Mouse (Mus musculus) adrenal gland, postnatal 10 days (tissue): ENCODE data around the gene Efcab12. TPM values are rescaled to one million over a fixed set of nuclear protein-coding genes. Genes with fewer than 3 reads are reported as not detected.
"Not testable (repeated sequence)": the region's sequence is repeated elsewhere in the genome, so short reads cannot be mapped to it uniquely, and the experiment has no call there.

Experiments
- DNase-seq: peaks from one replicate; pipeline ENCODE4 v3.0.0; 2021; ENCODE audit warnings: mixed read lengths
- long read RNA-seq, 2 experiments: library from polyadenylated mRNA; stranded (forward); transcript quantifications; one replicate each; pipeline ENCODE4 v2.0.0; 2021
- total RNA-seq, 2 experiments: library from RNA; stranded (reverse); gene quantifications; 2 replicates each; pipeline ENCODE4 v1.2.3; 2021

The Efcab12 gene
- under 1 TPM; 0.57 to 1.00 TPM for total RNA-seq
- long read RNA-seq, experiment 1 = 0 reads
- long read RNA-seq, experiment 2 = 0 reads

DNA sequence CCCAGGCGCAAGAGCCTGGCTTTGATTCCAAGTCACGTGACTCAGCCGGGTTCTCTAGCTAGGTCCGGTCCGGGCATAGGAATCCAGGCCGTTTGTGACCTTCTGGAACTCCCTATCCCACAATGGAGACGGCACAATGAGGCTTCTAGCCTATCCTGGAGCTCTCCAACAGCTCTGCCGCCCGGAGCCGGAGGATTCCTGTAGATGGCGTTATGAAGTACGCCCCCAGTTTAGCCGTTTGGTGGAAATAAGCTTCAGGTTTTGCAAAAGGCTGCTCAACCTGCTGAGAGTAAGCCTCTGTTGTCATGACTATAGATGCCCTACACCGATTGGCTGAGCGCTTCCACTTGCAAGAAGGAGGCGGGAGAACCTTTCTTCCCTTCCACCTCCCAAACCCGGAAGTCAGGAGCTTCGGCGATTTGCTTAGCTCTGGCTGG lies at the start of gene Efcab12:
Gene Efcab12, minus strand, starts transcription at position 252 of the 437 bp plus-strand sequence.
- peak; percentile 80 for DNase-seq

DNA sequence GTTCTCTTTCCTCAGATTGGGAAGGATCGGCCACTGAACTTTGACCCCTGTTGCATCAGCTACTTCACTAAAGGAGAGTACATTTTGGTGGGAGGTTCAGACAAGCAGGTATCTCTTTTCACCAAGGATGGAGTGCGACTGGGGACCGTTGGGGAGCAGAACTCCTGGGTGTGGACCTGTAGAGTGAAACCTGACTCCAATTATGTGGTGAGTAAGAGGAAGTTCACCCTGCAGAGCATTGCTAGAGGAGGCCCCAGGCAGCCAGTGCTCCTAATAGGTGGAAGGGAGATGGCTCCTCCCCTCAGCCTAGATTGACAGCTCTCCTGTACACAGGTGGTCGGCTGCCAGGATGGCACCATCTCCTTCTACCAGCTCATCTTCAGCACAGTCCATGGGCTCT lies 48.7 kb upstream of the Efcab12 start:
- DNase-seq = no peak

GRCm38 (mm10) chr6:115884018-115884417 lies 45.8 kb upstream of the Efcab12 start:
- peak; percentile 50 for DNase-seq

- DNase-seq = peak; percentile 57
Measured at GRCm38 (mm10) chr6:115880751-115881150, 42.5 kb upstream of the Efcab12 start.

GRCm38 (mm10) chr6:115879736-115880135 lies 41.5 kb upstream of the Efcab12 start:
- no peak for DNase-seq

DNA sequence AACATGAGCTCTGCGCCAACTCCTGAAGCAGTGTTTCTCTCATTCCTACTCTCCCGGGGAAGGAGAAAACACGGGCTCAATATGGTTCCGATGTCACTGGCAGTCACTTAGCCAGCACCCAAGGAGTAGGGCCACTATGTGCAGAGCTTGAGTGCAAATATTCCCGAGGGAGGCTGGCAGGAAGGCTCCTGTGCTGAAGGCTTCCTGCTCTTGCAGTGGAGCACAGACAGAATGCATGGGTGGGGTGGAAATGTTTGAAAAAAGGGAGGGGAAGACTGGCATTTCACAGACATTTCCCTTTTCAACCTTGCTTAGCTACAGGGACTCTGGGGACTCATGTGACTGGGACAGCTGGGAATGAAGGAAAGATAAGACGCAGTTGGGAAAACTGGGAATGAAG lies 40.5 kb upstream of the Efcab12 start:
- DNase-seq = no peak

DNA sequence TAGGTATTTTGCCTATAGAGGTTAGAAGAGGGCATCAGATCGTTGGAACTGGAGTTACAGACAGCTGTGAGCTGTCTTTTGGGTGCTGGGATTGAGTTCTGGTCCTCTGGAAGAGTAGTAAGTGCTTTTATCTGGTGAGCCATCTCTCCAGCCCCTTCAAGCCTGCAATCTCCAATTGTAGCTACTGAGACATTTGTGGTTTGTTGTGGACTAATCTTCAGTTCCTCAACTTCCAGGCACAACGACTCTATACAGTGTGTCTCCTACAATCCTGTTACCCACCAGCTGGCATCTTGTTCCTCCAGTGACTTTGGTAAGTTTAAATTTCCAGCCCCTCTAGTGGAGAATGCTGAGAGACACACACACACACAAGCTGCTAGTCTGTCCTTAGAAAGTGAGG lies 39.0 kb upstream of the Efcab12 start:
- DNase-seq = no peak

DNA sequence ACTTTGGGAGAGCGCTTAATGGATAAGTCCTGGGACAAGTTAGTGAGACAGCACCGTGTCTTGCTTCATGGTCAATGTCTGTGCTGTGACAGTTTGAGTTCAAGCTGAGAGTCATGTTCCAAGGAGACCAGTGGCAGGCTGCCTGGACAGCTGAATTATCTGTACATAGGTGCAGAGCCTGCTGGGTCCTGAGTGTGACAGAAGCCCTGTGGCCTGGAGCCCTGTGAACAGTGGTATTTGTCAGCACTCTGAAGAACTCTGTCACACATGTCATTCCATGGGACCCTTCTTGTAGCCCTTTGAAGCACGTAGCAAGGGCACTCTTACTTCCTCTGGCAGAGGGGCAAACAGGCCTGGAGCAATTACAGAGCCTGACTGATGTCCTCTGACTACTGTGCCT lies 33.1 kb upstream of the Efcab12 start:
- DNase-seq = not testable (repeated sequence)

DNA sequence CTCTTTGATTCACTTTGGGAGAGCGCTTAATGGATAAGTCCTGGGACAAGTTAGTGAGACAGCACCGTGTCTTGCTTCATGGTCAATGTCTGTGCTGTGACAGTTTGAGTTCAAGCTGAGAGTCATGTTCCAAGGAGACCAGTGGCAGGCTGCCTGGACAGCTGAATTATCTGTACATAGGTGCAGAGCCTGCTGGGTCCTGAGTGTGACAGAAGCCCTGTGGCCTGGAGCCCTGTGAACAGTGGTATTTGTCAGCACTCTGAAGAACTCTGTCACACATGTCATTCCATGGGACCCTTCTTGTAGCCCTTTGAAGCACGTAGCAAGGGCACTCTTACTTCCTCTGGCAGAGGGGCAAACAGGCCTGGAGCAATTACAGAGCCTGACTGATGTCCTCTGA lies 28.9 kb upstream of the Efcab12 start:
- DNase-seq = not testable (repeated sequence)

DNA sequence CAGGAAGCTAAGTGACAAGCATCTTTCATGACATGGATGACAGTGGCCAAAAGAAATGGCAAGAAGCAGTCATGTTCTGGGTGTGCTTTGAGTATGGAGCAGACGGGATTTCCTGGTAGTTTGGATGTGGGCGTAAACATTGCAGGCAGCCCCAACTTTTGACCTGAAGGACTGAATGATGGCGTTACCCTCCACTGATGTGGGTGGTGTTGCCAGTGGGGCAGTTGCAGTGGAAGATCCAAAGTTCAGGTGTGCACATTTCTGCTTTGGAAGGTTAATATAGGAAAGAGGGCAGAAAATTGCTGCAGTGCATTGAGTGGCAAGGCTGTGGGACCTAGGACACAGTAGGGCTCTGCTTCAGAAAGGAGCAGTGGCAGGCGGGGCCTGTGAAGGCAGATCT lies 27.0 kb upstream of the Efcab12 start:
- DNase-seq = no peak

DNA sequence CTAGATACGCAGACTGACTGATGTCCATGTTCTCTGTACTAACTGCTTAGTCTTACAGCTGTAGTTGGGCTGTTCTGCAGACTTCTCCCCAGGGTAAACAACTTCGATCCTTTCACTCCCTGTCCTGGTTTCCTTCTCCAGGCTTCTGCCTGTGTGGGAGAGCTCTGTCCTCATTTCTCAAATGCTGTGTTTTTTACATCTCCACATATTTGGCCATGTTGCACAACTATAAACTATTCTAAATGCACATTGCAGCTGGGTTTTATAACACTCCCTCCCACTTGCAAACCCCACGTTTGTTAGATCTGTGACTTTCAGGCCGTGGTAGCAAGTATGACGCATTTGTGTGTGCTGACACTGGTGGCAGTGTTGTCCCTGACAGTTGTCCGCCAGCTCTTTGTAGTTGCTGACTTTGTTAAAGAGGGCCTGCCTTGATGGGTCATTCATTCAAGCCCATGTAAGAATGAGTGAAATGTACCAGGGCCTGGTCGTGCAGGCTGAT lies 25.2 kb upstream of the Efcab12 start:
- DNase-seq = peak; percentile 30

GRCm38 (mm10) chr6:115860027-115860556 lies 21.9 kb upstream of the Efcab12 start:
- DNase-seq = no peak

DNA sequence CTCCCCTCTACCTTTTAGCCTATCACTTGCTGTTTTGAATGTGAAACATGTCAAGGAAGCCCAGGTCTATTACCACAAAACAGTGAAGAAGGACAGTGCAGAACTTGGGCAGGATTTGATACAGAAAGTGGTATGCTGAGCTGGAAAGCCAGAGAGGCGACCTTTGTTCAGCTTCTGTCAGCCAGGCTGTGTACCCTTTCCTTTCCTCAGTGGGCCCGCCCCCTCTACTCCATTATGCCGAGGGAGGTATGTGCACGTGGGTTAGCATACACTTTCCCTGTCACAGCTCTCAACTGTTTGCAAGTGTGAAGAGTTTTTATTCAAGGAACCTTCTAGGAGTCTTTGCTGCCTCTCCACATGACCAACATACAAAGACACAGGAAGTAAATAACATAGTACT lies 21.0 kb upstream of the Efcab12 start:
- DNase-seq = no peak

- DNase-seq = no peak
Measured at GRCm38 (mm10) chr6:115856361-115856745, 18.1 kb upstream of the Efcab12 start.

- DNase-seq = no peak
Measured at GRCm38 (mm10) chr6:115855733-115856360, 17.6 kb upstream of the Efcab12 start.

DNA sequence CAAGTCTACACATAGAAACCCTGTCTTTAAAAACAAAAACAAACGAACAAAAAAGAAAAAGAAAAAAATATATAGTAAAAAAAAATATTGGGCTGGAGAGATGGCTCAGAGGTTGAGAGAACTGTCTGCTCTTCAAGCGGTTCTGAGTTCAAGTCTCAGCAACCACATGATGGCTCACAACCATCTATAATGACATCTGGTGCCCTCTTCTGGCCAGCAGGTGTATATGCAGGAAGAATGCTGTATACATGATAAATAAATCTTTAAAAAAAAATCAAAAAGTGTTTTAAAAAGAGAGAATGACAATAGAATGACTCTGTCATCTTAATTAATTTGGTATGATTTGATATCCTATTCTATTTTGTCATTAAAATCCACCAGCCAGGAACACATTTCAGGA lies 16.2 kb upstream of the Efcab12 start:
- DNase-seq = no peak

DNA sequence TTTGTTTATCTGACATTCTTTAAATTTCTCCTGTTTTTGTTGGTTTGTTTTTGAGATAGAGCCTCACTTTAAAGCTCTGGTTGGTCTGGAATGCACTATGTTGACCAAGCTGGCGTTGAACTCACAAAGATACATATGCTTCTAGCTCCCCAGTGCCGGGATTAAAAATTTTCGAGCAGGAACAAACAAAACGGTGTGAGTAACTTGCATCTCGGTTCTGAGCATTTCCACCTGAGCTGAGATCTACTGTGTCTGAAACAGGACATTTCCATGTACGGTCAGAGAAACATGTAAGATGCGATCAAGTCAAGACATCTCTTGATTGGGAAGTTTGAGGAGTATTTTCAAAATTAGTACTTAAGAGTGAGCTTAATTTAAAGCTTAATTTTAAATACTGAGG lies 15.8 kb upstream of the Efcab12 start:
- DNase-seq = no peak

DNA sequence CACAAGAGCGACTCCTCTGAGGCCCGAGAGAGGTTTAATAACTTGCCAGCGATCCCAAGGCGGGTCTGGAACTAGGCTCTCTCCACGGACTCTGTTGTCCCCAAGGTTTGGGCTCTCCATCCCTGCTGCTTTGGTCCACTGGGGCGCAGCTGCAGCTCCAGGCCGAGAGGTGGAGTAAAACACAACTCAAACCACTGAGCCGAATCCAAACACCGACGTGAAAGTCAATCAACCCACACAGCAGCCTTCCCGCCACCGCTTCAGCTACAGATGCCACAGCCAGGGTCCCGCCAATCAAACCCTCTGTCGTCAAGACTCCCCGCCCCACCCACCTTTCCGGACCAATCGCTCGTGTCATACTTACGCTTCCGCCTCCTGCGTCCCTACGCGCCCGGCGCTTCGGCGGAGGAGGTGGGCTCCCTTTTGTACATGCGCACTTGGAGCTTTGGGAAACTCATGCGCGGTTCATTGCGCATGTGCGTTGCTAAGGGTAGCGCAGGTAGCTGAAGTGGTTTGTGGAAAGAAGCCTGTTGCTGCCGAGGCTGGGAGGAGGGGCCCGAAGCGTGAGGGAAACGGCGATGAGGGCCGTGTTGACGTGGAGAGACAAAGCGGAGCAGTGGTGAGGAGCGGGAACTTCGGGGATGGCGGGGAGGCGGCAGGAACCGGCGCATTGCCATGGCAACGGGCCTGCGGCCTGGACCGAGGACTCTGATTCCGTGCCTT lies 15.0 kb upstream of the Efcab12 start, which contains the start of the genes Mbd4 and Ift122:
Gene Mbd4, minus strand, starts transcription at position 281 of the 723 bp plus-strand sequence.
Gene Ift122, plus strand, starts transcription at position 380 of the 723 bp plus-strand sequence.
- DNase-seq = peak; percentile 97

DNA sequence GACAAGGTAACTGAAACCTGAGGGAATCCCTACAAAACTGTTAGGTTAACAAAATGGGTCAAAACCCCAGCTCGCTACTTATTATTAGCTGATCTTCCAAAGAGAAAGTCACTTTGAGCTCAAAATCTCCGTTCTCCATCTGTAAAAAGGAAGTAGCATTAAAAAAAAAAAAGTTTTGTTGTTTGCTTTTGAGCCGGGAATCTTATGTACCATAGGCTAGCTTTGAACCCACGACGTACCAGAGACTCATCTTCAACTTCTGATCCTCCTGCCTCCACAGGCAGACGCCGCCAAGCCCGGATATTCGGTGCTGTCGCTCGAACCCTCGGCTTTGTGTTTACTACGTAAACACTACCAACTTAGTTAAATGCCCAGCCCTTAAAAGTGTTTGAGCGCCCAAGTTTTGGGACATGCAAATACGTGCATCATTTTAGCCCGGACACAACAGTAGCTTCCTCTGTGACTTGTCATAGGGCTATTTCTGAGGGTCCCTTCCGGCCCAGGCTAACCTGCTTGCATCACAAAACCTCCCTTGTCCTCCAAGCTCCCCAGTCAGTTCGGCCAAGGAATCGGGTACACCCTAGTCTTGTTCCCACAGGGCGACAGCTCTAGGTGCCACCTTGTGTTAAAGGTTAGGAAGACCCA lies 14.4 kb upstream of the Efcab12 start:
- DNase-seq = no peak

GRCm38 (mm10) chr6:115848598-115849304 lies 10.5 kb upstream of the Efcab12 start:
- no peak for DNase-seq

GRCm38 (mm10) chr6:115846640-115847411 lies 8.6 kb upstream of the Efcab12 start:
- peak; percentile 72 for DNase-seq
